Mouse (Mus musculus) MEL (cell line): ENCODE measurements around the gene Bnc2. TPM values are rescaled to one million over a fixed set of nuclear protein-coding genes. Genes with fewer than 3 reads are reported as not detected.

Experiments used
- DNase-seq: peaks from one replicate; pipeline ENCODE4 v3.0.0; 2011; ENCODE audit warnings: low read depth, low spot score
- H3K27ac ChIP-seq: 2 replicates; pipeline ENCODE4 v1.5.1; 2012; ENCODE audit warnings: low read depth, mild to moderate bottlenecking, control low read depth, low read length, moderate library complexity; ENCODE audit not compliant: control insufficient read depth
- H3K27me3 ChIP-seq, 2 experiments: fragments of 150-350 bp in 1 of 2; sonication (generic) in 1 of 2; 2 replicates each; pipeline ENCODE4 v1.6.1; 2012; ENCODE audit warnings: low read length in 2 of 2, mild to moderate bottlenecking in 2 of 2, improper control_type of control experiment in 1 of 2, moderate library complexity in 1 of 2; ENCODE audit not compliant: insufficient read depth in 2 of 2, control insufficient read depth in 1 of 2
- H3K36me3 ChIP-seq, 2 experiments: 2 replicates each; pipeline ENCODE4 v1.6.1; 2012 to 2014; ENCODE audit warnings: low read length in 2 of 2, improper control_type of control experiment in 1 of 2, inconsistent platforms in 1 of 2, mild to moderate bottlenecking in 1 of 2; ENCODE audit not compliant: insufficient read depth in 2 of 2, control insufficient read depth in 1 of 2
- H3K4me1 ChIP-seq, 2 experiments: fragments of 150-350 bp in 1 of 2; sonication (generic) in 1 of 2; 2 replicates each; pipeline ENCODE4 v1.6.1; 2012; ENCODE audit warnings: low read length in 2 of 2, improper control_type of control experiment in 1 of 2, mild to moderate bottlenecking in 1 of 2; ENCODE audit not compliant: insufficient read depth in 2 of 2, control insufficient read depth in 1 of 2
- H3K4me3 ChIP-seq, 2 experiments: fragments of 150-350 bp in 1 of 2; sonication (generic) in 1 of 2; 2 replicates each; pipeline ENCODE4 v1.5.1; 2012; ENCODE audit warnings: low read depth in 2 of 2, low read length in 2 of 2, mild to moderate bottlenecking in 2 of 2, moderate library complexity in 2 of 2, control low read depth in 1 of 2, improper control_type of control experiment in 1 of 2; ENCODE audit not compliant: control insufficient read depth in 1 of 2, insufficient read depth in 1 of 2
- H3K79me2 ChIP-seq: 2 replicates; pipeline ENCODE4 v1.6.1; 2012; ENCODE audit warnings: mild to moderate bottlenecking, low read length, moderate library complexity; ENCODE audit not compliant: control insufficient read depth, poor library complexity, insufficient read depth
- H3K9ac ChIP-seq: 2 replicates; pipeline ENCODE4 v1.6.1; 2012; ENCODE audit warnings: low read depth, mild to moderate bottlenecking, control low read depth, low read length, moderate library complexity; ENCODE audit not compliant: control insufficient read depth, poor library complexity, severe bottlenecking
- H3K9me3 ChIP-seq: fragments of 150-350 bp; sonication (generic); replicated peaks from 2 replicates; pipeline ENCODE4 v1.6.1; 2012; ENCODE audit warnings: mild to moderate bottlenecking, low read length, improper control_type of control experiment, moderate library complexity; ENCODE audit not compliant: insufficient read depth
- BHLHE40 ChIP-seq: IDR thresholded peaks from 2 replicates; pipeline ENCODE4 v1.6.1; 2012; ENCODE audit warnings: low read depth, mild to moderate bottlenecking, inconsistent platforms, low read length, improper control_type of control experiment, borderline replicate concordance
- CHD1 ChIP-seq: IDR thresholded peaks from 2 replicates; pipeline ENCODE4 v1.6.1; 2012; ENCODE audit warnings: low read depth, mild to moderate bottlenecking, inconsistent platforms, low read length, improper control_type of control experiment
- CTCF ChIP-seq, 3 experiments: IDR thresholded peaks in 2 of 3; conservative IDR thresholded peaks in 1 of 3; 2 replicates each; pipeline ENCODE4 v1.5.1; 2011 to 2012; ENCODE audit warnings: low read length in 3 of 3, low read depth in 2 of 3, mild to moderate bottlenecking in 2 of 3, improper control_type of control experiment in 1 of 3, inconsistent platforms in 1 of 3, mixed read lengths in 1 of 3, moderate library complexity in 1 of 3; ENCODE audit not compliant: control insufficient read depth in 1 of 3, insufficient read depth in 1 of 3, poor library complexity in 1 of 3, severe bottlenecking in 1 of 3
- ELF1 ChIP-seq: IDR thresholded peaks from 2 replicates; pipeline ENCODE4 v1.6.1; 2014; ENCODE audit warnings: low read depth, mild to moderate bottlenecking, inconsistent platforms, low read length, improper control_type of control experiment, moderate library complexity
- EP300 ChIP-seq, 2 experiments: IDR thresholded peaks; 2 replicates each; pipeline ENCODE4 v1.6.1; 2011; ENCODE audit warnings: improper control_type of control experiment in 2 of 2, low read length in 2 of 2, low read depth in 1 of 2, mild to moderate bottlenecking in 1 of 2
- ETS1 ChIP-seq: IDR thresholded peaks from 2 replicates; pipeline ENCODE4 v1.6.1; 2012; ENCODE audit warnings: low read depth, mild to moderate bottlenecking, inconsistent platforms, low read length, improper control_type of control experiment, moderate library complexity
- GATA1 ChIP-seq: IDR thresholded peaks from 2 replicates; pipeline ENCODE4 v1.6.1; 2011; ENCODE audit warnings: low read depth, low read length, improper control_type of control experiment
- JUND ChIP-seq: IDR thresholded peaks from 2 replicates; pipeline ENCODE4 v1.6.1; 2011; ENCODE audit warnings: low read depth, mild to moderate bottlenecking, improper control_type of control experiment, low read length
- MAFK ChIP-seq: IDR thresholded peaks from 2 replicates; pipeline ENCODE4 v1.6.1; 2011; ENCODE audit warnings: low read depth, mild to moderate bottlenecking, low read length, improper control_type of control experiment, borderline replicate concordance
- MAX ChIP-seq: IDR thresholded peaks from 2 replicates; pipeline ENCODE4 v1.6.1; 2011; ENCODE audit warnings: low read length, improper control_type of control experiment
- MAZ ChIP-seq: IDR thresholded peaks from 2 replicates; pipeline ENCODE4 v1.6.1; 2012; ENCODE audit warnings: low read depth, mild to moderate bottlenecking, inconsistent platforms, low read length, improper control_type of control experiment
- MEF2A ChIP-seq: IDR thresholded peaks from 2 replicates; pipeline ENCODE4 v1.6.1; 2014; ENCODE audit warnings: low read depth, mild to moderate bottlenecking, inconsistent platforms, low read length, improper control_type of control experiment; ENCODE audit not compliant: poor library complexity, insufficient replicate concordance, severe bottlenecking; ENCODE audit errors: extremely low read depth
- MXI1 ChIP-seq: IDR thresholded peaks from 2 replicates; pipeline ENCODE4 v1.6.1; 2011; ENCODE audit warnings: mild to moderate bottlenecking, low read depth, low read length, improper control_type of control experiment
- MYB ChIP-seq: IDR thresholded peaks from 2 replicates; pipeline ENCODE4 v1.6.1; 2011; ENCODE audit warnings: mild to moderate bottlenecking, low read depth, low read length, improper control_type of control experiment
- MYC ChIP-seq: IDR thresholded peaks from 2 replicates; pipeline ENCODE4 v1.6.1; 2011; ENCODE audit warnings: low read depth, mild to moderate bottlenecking, low read length, improper control_type of control experiment, moderate library complexity
- POLR2AphosphoS2 ChIP-seq: IDR thresholded peaks from 2 replicates; pipeline ENCODE4 v1.6.1; 2011; ENCODE audit warnings: low read length, improper control_type of control experiment
- POLR2AphosphoS5 ChIP-seq: IDR thresholded peaks from 2 replicates; pipeline ENCODE4 v1.6.1; 2012; ENCODE audit warnings: low read depth, borderline replicate concordance, mild to moderate bottlenecking, inconsistent platforms, low read length, moderate library complexity, mixed read lengths
- SIN3A ChIP-seq: IDR thresholded peaks from 2 replicates; pipeline ENCODE4 v1.6.1; 2012; ENCODE audit warnings: low read length, improper control_type of control experiment, inconsistent platforms
- TAL1 ChIP-seq: IDR thresholded peaks from 2 replicates; pipeline ENCODE4 v1.6.1; 2012; ENCODE audit warnings: mild to moderate bottlenecking, inconsistent platforms, low read length, moderate library complexity, mixed read lengths
- TCF12 ChIP-seq: IDR thresholded peaks from 2 replicates; pipeline ENCODE4 v1.6.1; 2014; ENCODE audit warnings: low read depth, mild to moderate bottlenecking, inconsistent platforms, low read length, improper control_type of control experiment, moderate library complexity
- USF1 ChIP-seq: IDR thresholded peaks from 2 replicates; pipeline ENCODE4 v1.6.1; 2014; ENCODE audit warnings: low read depth, mild to moderate bottlenecking, inconsistent platforms, low read length, improper control_type of control experiment, moderate library complexity
- USF2 ChIP-seq, 2 experiments: IDR thresholded peaks; 2 replicates each; pipeline ENCODE4 v1.6.1; 2011 to 2012; ENCODE audit warnings: improper control_type of control experiment in 2 of 2, low read length in 2 of 2, borderline replicate concordance in 1 of 2, inconsistent platforms in 1 of 2, low read depth in 1 of 2, mild to moderate bottlenecking in 1 of 2; ENCODE audit not compliant: insufficient read depth in 1 of 2
- ZC3H11A ChIP-seq: IDR thresholded peaks from 2 replicates; pipeline ENCODE4 v1.6.1; 2012; ENCODE audit warnings: low read depth, mild to moderate bottlenecking, inconsistent platforms, low read length, improper control_type of control experiment
- ZKSCAN1 ChIP-seq: IDR thresholded peaks from 2 replicates; pipeline ENCODE4 v1.6.1; 2012; ENCODE audit warnings: low read depth, mild to moderate bottlenecking, inconsistent platforms, low read length, improper control_type of control experiment, moderate library complexity
- ZMIZ1 ChIP-seq: IDR thresholded peaks from 2 replicates; pipeline ENCODE4 v1.6.1; 2012; ENCODE audit warnings: low read depth, mild to moderate bottlenecking, inconsistent platforms, low read length, improper control_type of control experiment, moderate library complexity
- ZNF384 ChIP-seq: IDR thresholded peaks from 2 replicates; pipeline ENCODE4 v1.6.1; 2012; ENCODE audit warnings: low read depth, mild to moderate bottlenecking, inconsistent platforms, low read length, improper control_type of control experiment
- polyA plus RNA-seq, 2 experiments: library from polyadenylated mRNA; stranded (reverse) in 1 of 2; unstranded in 1 of 2; fragments of >175 nt in 1 of 2; fragments of >200 nt in 1 of 2; gene quantifications; 2 replicates each; pipeline versions ENCODE4 v1.2.1 to v1.2.4; 2012; ENCODE audit warnings: low replicate concordance in 2 of 2, low read depth in 1 of 2; ENCODE audit not compliant: insufficient read length in 2 of 2, insufficient read depth in 1 of 2, missing spikeins in 1 of 2
- total RNA-seq: library from RNA; depleted of rRNA; stranded (reverse); fragments of 300-350 nt; gene quantifications from 2 replicates; pipeline ENCODE4 v1.2.3, GENCODE M21; 2012

Bnc2 gene
- total and polyA plus RNA-seq, 3 experiments: not detected

DNA sequence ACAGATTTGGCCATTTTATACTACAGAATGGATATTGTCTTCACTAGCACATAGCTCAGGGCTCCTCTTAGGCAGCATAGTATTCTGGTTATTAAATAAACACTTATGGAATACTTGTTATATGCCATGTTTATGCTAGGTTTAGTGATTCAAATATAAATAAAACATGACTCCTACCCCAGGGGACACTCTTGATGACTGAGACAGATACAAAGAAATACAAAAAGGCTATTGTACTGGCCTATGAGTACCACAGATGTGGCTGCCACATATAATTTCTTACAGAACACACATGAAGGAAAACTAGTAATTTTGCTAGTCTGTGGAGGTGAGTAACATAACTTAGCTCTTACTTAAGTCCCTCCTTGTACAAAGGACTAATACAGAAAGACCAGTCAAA, 28.5 kb downstream of the Bnc2 start:
- no peak for DNase-seq
- Histone ChIP-seq H3K79me2 (no peaks in the 10 kb centered on the region), H3K36me3 (no peaks in the 10 kb centered on the region), H3K4me3 (no peak overlapping the region), H3K4me1 (no peaks in the 10 kb centered on the region), H3K27me3 (no peaks in the 10 kb centered on the region), H3K9me3 (no peaks in the 10 kb centered on the region), H3K27ac (no peak overlapping the region), H3K9ac (no peak overlapping the region)
- TF ChIP-seq BHLHE40: no peak
- no peak for TF ChIP-seq USF2 (IDR thresholded peaks at IDR 0.05; ENCODE audit: borderline replicate concordance in 1 of 2, insufficient read depth in 1 of 2, low read depth in 1 of 2, low read length in 2 of 2)
- no peak for TF ChIP-seq GATA1
- no peak for TF ChIP-seq TAL1
- TF ChIP-seq USF1: no peak
- TF ChIP-seq MAFK: no peak
- no peak for TF ChIP-seq ZC3H11A
- TF ChIP-seq MYC: no peak
- TF ChIP-seq ZKSCAN1: no peak
- no peak for TF ChIP-seq CHD1
- TF ChIP-seq JUND: no peak
- no peak for TF ChIP-seq ZMIZ1
- TF ChIP-seq ELF1: no peak
- no peak for TF ChIP-seq MEF2A

DNA sequence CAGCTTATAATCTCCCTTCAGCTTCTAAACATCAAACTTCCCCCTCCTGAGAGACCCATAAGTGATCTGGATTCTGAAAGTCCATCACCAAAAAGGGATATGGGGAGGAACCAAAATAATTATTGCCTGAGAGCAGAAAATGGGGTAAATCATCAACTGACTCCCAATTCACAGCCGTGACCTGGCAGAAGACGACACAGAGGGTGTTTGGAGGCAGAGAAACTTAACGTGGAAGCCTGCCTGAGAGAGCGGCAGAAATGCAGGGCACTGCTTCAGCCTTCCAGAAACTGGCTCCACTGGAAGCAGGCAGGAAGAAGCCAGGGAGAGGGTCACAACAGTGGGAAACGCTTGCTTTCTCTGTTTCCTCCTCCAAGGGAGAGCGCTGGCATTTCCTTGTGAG, 35.9 kb downstream of the Bnc2 start:
- Histone ChIP-seq H3K27me3 (no peaks in the 10 kb centered on the region), H3K9me3 (no peaks in the 10 kb centered on the region), H3K4me1 (no peaks in the 10 kb centered on the region), H3K36me3 (no peaks in the 10 kb centered on the region), H3K27ac (no peak overlapping the region), H3K9ac (no peak overlapping the region), H3K79me2 (no peaks in the 10 kb centered on the region), H3K4me3 (no peak overlapping the region)
- TF ChIP-seq USF2 (IDR thresholded peaks at IDR 0.05; ENCODE audit: borderline replicate concordance in 1 of 2, insufficient read depth in 1 of 2, low read depth in 1 of 2, low read length in 2 of 2) (no peak), EP300 (IDR thresholded peaks at IDR 0.05; ENCODE audit: low read depth in 1 of 2, low read length in 2 of 2) (no peak), MAZ (no peak), ZNF384 (no peak), MXI1 (no peak), MAFK (no peak), MYB (no peak), POLR2AphosphoS5 (no peak), ZKSCAN1 (no peak), POLR2AphosphoS2 (no peak), SIN3A (no peak), MEF2A (no peak), ETS1 (no peak), GATA1 (no peak), USF1 (no peak), MAX (no peak), CTCF (IDR thresholded peaks at IDR 0.05 in 2 of 3, conservative IDR thresholded peaks at IDR 0.05 in 1 of 3; ENCODE audit: control insufficient read depth in 1 of 3, insufficient read depth in 1 of 3, low read depth in 2 of 3, low read length in 3 of 3, poor library complexity in 1 of 3, severe bottlenecking in 1 of 3) (no peak), MYC (no peak), BHLHE40 (no peak), TCF12 (no peak)
- no peak for DNase-seq
